Mouse (Mus musculus) heart, adult 2 months (tissue): ENCODE results near the gene 4930402F06Rik.

Experiments
- CTCF ChIP-seq: fragments of 200-600 bp; IDR thresholded peaks from 2 replicates; pipeline ENCODE4 v1.8.1; 2022; ENCODE audit warnings: antibody characterized with exemption, mild to moderate bottlenecking, moderate library complexity
- EP300 ChIP-seq: fragments of 200-500 bp; IDR thresholded peaks from 2 replicates; pipeline ENCODE4 v1.6.1; 2011; ENCODE audit warnings: low read depth, low read length, control low read depth; ENCODE audit not compliant: insufficient read depth
- POLR2A ChIP-seq: fragments of 200-500 bp; IDR thresholded peaks from 2 replicates; pipeline ENCODE4 v1.6.1; 2011; ENCODE audit warnings: mild to moderate bottlenecking, low read depth, low read length, control low read depth; ENCODE audit not compliant: insufficient read depth

GRCm38 (mm10) chr2:35412246-35412645, 15.3 kb upstream of the 4930402F06Rik start:
- TF ChIP-seq CTCF (no peak), POLR2A (no peak), EP300 (no peak)
